Mouse (Mus musculus) forebrain, embryonic 15.5 days (tissue): ENCODE results near the gene Cebpb. TPM values are rescaled to one million over a fixed set of nuclear protein-coding genes. Genes with fewer than 3 reads are reported as not detected.

Source experiments
- ATAC-seq: fragments of 200-750 bp; cut with Nextera tagmentation; replicated peaks from 2 replicates; pipeline ENCODE4 v1.8.0; 2017; ENCODE audit warnings: mild to moderate bottlenecking, moderate TSS enrichment, moderate library complexity
- H3K27ac ChIP-seq: fragments of 300-500 bp; sonication (generic); replicated peaks from 2 replicates; pipeline ENCODE4 v1.5.1; 2015; ENCODE audit warnings: mild to moderate bottlenecking, inconsistent platforms
- H3K27me3 ChIP-seq: fragments of 300-500 bp; sonication (generic); 2 replicates; pipeline ENCODE4 v1.6.1; 2015; ENCODE audit warnings: inconsistent platforms
- H3K36me3 ChIP-seq: fragments of 300-500 bp; sonication (generic); 2 replicates; pipeline ENCODE4 v1.6.1; 2015; ENCODE audit warnings: mild to moderate bottlenecking, inconsistent platforms
- H3K4me1 ChIP-seq: fragments of 300-500 bp; sonication (generic); 2 replicates; pipeline ENCODE4 v1.6.1; 2015; ENCODE audit warnings: inconsistent platforms
- H3K4me2 ChIP-seq: fragments of 300-500 bp; sonication (generic); replicated peaks from 2 replicates; pipeline ENCODE4 v1.6.1; 2015; ENCODE audit warnings: mild to moderate bottlenecking, inconsistent platforms
- H3K4me3 ChIP-seq: fragments of 300-500 bp; sonication (generic); 2 replicates; pipeline ENCODE4 v1.5.1; 2015; ENCODE audit warnings: mild to moderate bottlenecking, inconsistent platforms
- H3K9ac ChIP-seq: fragments of 300-500 bp; sonication (generic); replicated peaks from 2 replicates; pipeline ENCODE4 v1.6.1; 2015; ENCODE audit warnings: mild to moderate bottlenecking, inconsistent platforms
- H3K9me3 ChIP-seq: fragments of 300-500 bp; sonication (generic); 2 replicates; pipeline ENCODE4 v1.6.1; 2016; ENCODE audit warnings: inconsistent platforms
- WGBS: fragments of 180-500 bp; shearing (Covaris S2); methylation state at CpG from one replicate; pipeline ENCODE4 v1.1.7; 2015; ENCODE audit warnings: mixed read lengths; 5-methylcytosine and 5-hydroxymethylcytosine counted together
- polyA plus RNA-seq: library from polyadenylated mRNA; unstranded; fragments of >200 nt; fragmentation: Nextera tagmentation; extraction: Ambion mirVana; gene quantifications from 2 replicates; pipeline ENCODE4 v1.2.1, GENCODE M21; 2015

The Cebpb gene
- polyA plus RNA-seq, 1 experiment from 2014 or later, result 1.6 TPM

- Histone ChIP-seq H3K4me3 (no peak overlapping the region), H3K4me2 (no peak overlapping the region), H3K9me3 (no peaks in the 10 kb centered on the region), H3K27ac (no peak overlapping the region), H3K27me3 (no peaks in the 10 kb centered on the region), H3K9ac (no peak overlapping the region), H3K36me3 (no peaks in the 10 kb centered on the region), H3K4me1 (no peaks in the 10 kb centered on the region)
- WGBS, result 77% methylated on average over 5 of the region's 5 CpGs
- ATAC-seq, result no peak
These were observed 11.3 kb downstream of the Cebpb start for GRCm38 (mm10) chr2:167700018-167700417.

- H3K9me3 ChIP-seq, result no peaks in the 10 kb centered on the region
- H3K9ac ChIP-seq, result no peak overlapping the region
- ATAC-seq, result no peak
- H3K4me2 ChIP-seq, result no peak overlapping the region
- no peaks in the 10 kb centered on the region for H3K36me3 ChIP-seq
- H3K4me3 ChIP-seq, result no peak overlapping the region
- WGBS, result 72% methylated on average over 5 of the region's 5 CpGs
- H3K4me1 ChIP-seq, result no peaks in the 10 kb centered on the region
- H3K27ac ChIP-seq, result no peak overlapping the region
- H3K27me3 ChIP-seq, result no peaks in the 10 kb centered on the region
These were observed 12.8 kb downstream of the Cebpb start for GRCm38 (mm10) chr2:167701472-167701871.

GRCm38 (mm10) chr2:167702126-167702525 lies 13.4 kb downstream of the Cebpb start:
- Histone ChIP-seq H3K27me3 (no peaks in the 10 kb centered on the region), H3K4me2 (no peak overlapping the region), H3K36me3 (no peaks in the 10 kb centered on the region), H3K27ac (no peak overlapping the region), H3K4me1 (no peaks in the 10 kb centered on the region), H3K9ac (no peak overlapping the region), H3K9me3 (no peaks in the 10 kb centered on the region), H3K4me3 (no peak overlapping the region)
- 73% methylated on average over 6 of the region's 6 CpGs for WGBS
- ATAC-seq, result no peak

- Histone ChIP-seq H3K4me1 (no peaks in the 10 kb centered on the region), H3K36me3 (no peaks in the 10 kb centered on the region), H3K4me2 (no peak overlapping the region), H3K4me3 (no peak overlapping the region), H3K9me3 (no peaks in the 10 kb centered on the region), H3K9ac (no peak overlapping the region), H3K27me3 (no peaks in the 10 kb centered on the region), H3K27ac (no peak overlapping the region)
- 93% methylated on average over 4 of the region's 4 CpGs for WGBS
- ATAC-seq, result no peak
These were observed 15.7 kb downstream of the Cebpb start for GRCm38 (mm10) chr2:167704409-167704808.

- Histone ChIP-seq H3K27ac (no peak overlapping the region), H3K9me3 (no peaks in the 10 kb centered on the region), H3K36me3 (no peaks in the 10 kb centered on the region), H3K27me3 (no peaks in the 10 kb centered on the region), H3K4me2 (no peak overlapping the region), H3K4me3 (no peak overlapping the region), H3K9ac (no peak overlapping the region), H3K4me1 (no peaks in the 10 kb centered on the region)
- no peak for ATAC-seq
- 64% methylated on average over 11 of the region's 11 CpGs for WGBS
These were observed 17.6 kb downstream of the Cebpb start for GRCm38 (mm10) chr2:167706183-167706939.

GRCm38 (mm10) chr2:167708373-167708772 lies 19.7 kb downstream of the Cebpb start:
- Histone ChIP-seq H3K9ac (no peak overlapping the region), H3K4me3 (no peak overlapping the region), H3K36me3 (no peaks in the 10 kb centered on the region), H3K27ac (no peak overlapping the region), H3K4me2 (no peak overlapping the region), H3K9me3 (no peaks in the 10 kb centered on the region), H3K4me1 (no peaks in the 10 kb centered on the region), H3K27me3 (no peaks in the 10 kb centered on the region)
- WGBS, result 68% methylated on average over 15 of the region's 15 CpGs
- no peak for ATAC-seq

GRCm38 (mm10) chr2:167709969-167710368 lies 21.3 kb downstream of the Cebpb start:
- Histone ChIP-seq H3K4me2 (no peak overlapping the region), H3K9ac (no peak overlapping the region), H3K4me3 (no peak overlapping the region), H3K27ac (no peak overlapping the region), H3K9me3 (no peaks in the 10 kb centered on the region), H3K27me3 (no peaks in the 10 kb centered on the region), H3K4me1 (no peaks in the 10 kb centered on the region), H3K36me3 (no peaks in the 10 kb centered on the region)
- WGBS, result 68% methylated on average over 6 of the region's 6 CpGs
- ATAC-seq, result no peak

- Histone ChIP-seq H3K36me3 (no peaks in the 10 kb centered on the region), H3K4me3 (no peak overlapping the region), H3K4me2 (no peak overlapping the region), H3K4me1 (no peaks in the 10 kb centered on the region), H3K27ac (no peak overlapping the region), H3K9me3 (no peaks in the 10 kb centered on the region), H3K9ac (no peak overlapping the region), H3K27me3 (no peaks in the 10 kb centered on the region)
- 57% methylated on average over 6 of the region's 6 CpGs for WGBS
- ATAC-seq, result no peak
These were observed 21.9 kb downstream of the Cebpb start for GRCm38 (mm10) chr2:167710574-167710973.

- Histone ChIP-seq H3K4me3 (no peak overlapping the region), H3K27me3 (no peaks in the 10 kb centered on the region), H3K4me1 (no peaks in the 10 kb centered on the region), H3K9me3 (no peaks in the 10 kb centered on the region), H3K9ac (no peak overlapping the region), H3K4me2 (no peak overlapping the region), H3K27ac (no peak overlapping the region), H3K36me3 (no peaks in the 10 kb centered on the region)
- ATAC-seq, result no peak
- 85% methylated on average over 15 of the region's 23 CpGs for WGBS
These were observed 24.4 kb downstream of the Cebpb start for GRCm38 (mm10) chr2:167712872-167713821.

- 93% methylated on average over 6 of the region's 6 CpGs for WGBS
These were observed 25.6 kb downstream of the Cebpb start for GRCm38 (mm10) chr2:167714298-167714697.

GRCm38 (mm10) chr2:167715008-167715407 lies 26.3 kb downstream of the Cebpb start:
- no peaks in the 10 kb centered on the region for H3K27me3 ChIP-seq
- no peak overlapping the region for H3K4me2 ChIP-seq
- 77% methylated on average over 6 of the region's 6 CpGs for WGBS
- H3K4me3 ChIP-seq, result no peak overlapping the region
- no peak overlapping the region for H3K9ac ChIP-seq
- no peaks in the 10 kb centered on the region for H3K4me1 ChIP-seq
- H3K27ac ChIP-seq, result no peak overlapping the region
- no peaks in the 10 kb centered on the region for H3K9me3 ChIP-seq
- no peak for ATAC-seq
- no peaks in the 10 kb centered on the region for H3K36me3 ChIP-seq

More at GRCm38 (mm10) chr2:167714298-167714697, 25.6 kb downstream of the Cebpb start:
- Histone ChIP-seq H3K36me3 (no peaks in the 10 kb centered on the region), H3K9ac (no peak overlapping the region), H3K4me1 (no peaks in the 10 kb centered on the region), H3K27me3 (no peaks in the 10 kb centered on the region), H3K9me3 (no peaks in the 10 kb centered on the region), H3K4me2 (no peak overlapping the region), H3K27ac (no peak overlapping the region), H3K4me3 (no peak overlapping the region)
- no peak for ATAC-seq

GRCm38 (mm10) chr2:167717208-167717607 lies 28.5 kb downstream of the Cebpb start:
- WGBS, result 56% methylated on average over 1 of the region's 1 CpGs
- no peak for ATAC-seq
- no peaks in the 10 kb centered on the region for H3K27me3 ChIP-seq
- H3K4me1 ChIP-seq, result no peaks in the 10 kb centered on the region
- no peak overlapping the region for H3K9ac ChIP-seq
- no peaks in the 10 kb centered on the region for H3K36me3 ChIP-seq
- no peak overlapping the region for H3K27ac ChIP-seq
- no peak overlapping the region for H3K4me3 ChIP-seq
- no peaks in the 10 kb centered on the region for H3K9me3 ChIP-seq
- H3K4me2 ChIP-seq, result no peak overlapping the region
